Mouse (Mus musculus): ENCODE measurements around the gene Tbl1xr1. TPM values are rescaled to one million over a fixed set of nuclear protein-coding genes. Genes with fewer than 3 reads are reported as not detected.

Tbl1xr1 gene
- polyA plus RNA-seq, 1 experiment from 2014 or later: 26.4 TPM

GRCm38 (mm10) chr3:22185265-22185664 is 108.8 kb downstream of the Tbl1xr1 start:
- Histone ChIP-seq H3K27me3 (ENCODE audit: control insufficient read depth, insufficient read depth, low read length) (no peaks in the 10 kb centered on the region), H3K36me3 (ENCODE audit: control insufficient read depth, insufficient read depth, low read length) (no peaks in the 10 kb centered on the region), H3K9me3 (ENCODE audit: control insufficient read depth, low read length) (no peaks in the 10 kb centered on the region), H3K9ac (ENCODE audit: low read length) (no peak overlapping the region), H3K4me1 (ENCODE audit: control insufficient read depth, insufficient read depth, low read length) (no peaks in the 10 kb centered on the region), H3K4me3 (ENCODE audit: low read depth, low read length) (no peak overlapping the region), H3K4me2 (ENCODE audit: low read depth) (no peak overlapping the region), H3K27ac (ENCODE audit: low read depth, low read length) (no peak overlapping the region)
- no peak for DNase-seq (ENCODE audit: low spot score)
- ATAC-seq (ENCODE audit: insufficient read depth, low FRiP score, low TSS enrichment): no peak
- 90% methylated on average over 4 of the region's 4 CpGs for WGBS

- no peaks in the 10 kb centered on the region for H3K27me3 ChIP-seq (ENCODE audit: control insufficient read depth, insufficient read depth, low read length)
- H3K4me1 ChIP-seq (ENCODE audit: control insufficient read depth, insufficient read depth, low read length): no peaks in the 10 kb centered on the region
- ATAC-seq (ENCODE audit: insufficient read depth, low FRiP score, low TSS enrichment) (no peak; the same call in 1 of the 2 replicates), DNase-seq (ENCODE audit: low spot score) (no peak)
- no peak overlapping the region for H3K4me2 ChIP-seq (ENCODE audit: low read depth)
- no peaks in the 10 kb centered on the region for H3K36me3 ChIP-seq (ENCODE audit: control insufficient read depth, insufficient read depth, low read length)
- no peak overlapping the region for H3K27ac ChIP-seq (ENCODE audit: low read depth, low read length)
- no peak overlapping the region for H3K9ac ChIP-seq (ENCODE audit: low read length)
- H3K9me3 ChIP-seq (ENCODE audit: control insufficient read depth, low read length): no peaks in the 10 kb centered on the region
- H3K4me3 ChIP-seq (ENCODE audit: low read depth, low read length): no peak overlapping the region
Observed at GRCm38 (mm10) chr3:22190498-22190897, 114.0 kb downstream of the Tbl1xr1 start.

- no peaks in the 10 kb centered on the region for H3K4me1 ChIP-seq (ENCODE audit: control insufficient read depth, insufficient read depth, low read length)
- H3K9ac ChIP-seq (ENCODE audit: low read length): no peak overlapping the region
- no peak overlapping the region for H3K4me3 ChIP-seq (ENCODE audit: low read depth, low read length)
- H3K36me3 ChIP-seq (ENCODE audit: control insufficient read depth, insufficient read depth, low read length): no peaks in the 10 kb centered on the region
- ATAC-seq (ENCODE audit: insufficient read depth, low FRiP score, low TSS enrichment) (no peak), DNase-seq (ENCODE audit: low spot score) (no peak)
- H3K27ac ChIP-seq (ENCODE audit: low read depth, low read length): no peak overlapping the region
- no peaks in the 10 kb centered on the region for H3K9me3 ChIP-seq (ENCODE audit: control insufficient read depth, low read length)
- WGBS: 91% methylated on average over 5 of the region's 5 CpGs
- H3K4me2 ChIP-seq (ENCODE audit: low read depth): no peak overlapping the region
- no peaks in the 10 kb centered on the region for H3K27me3 ChIP-seq (ENCODE audit: control insufficient read depth, insufficient read depth, low read length)
Observed at GRCm38 (mm10) chr3:22192931-22193330, 116.5 kb downstream of the Tbl1xr1 start.

GRCm38 (mm10) chr3:22194185-22194856 is 117.9 kb downstream of the Tbl1xr1 start:
- Histone ChIP-seq H3K9me3 (ENCODE audit: control insufficient read depth, low read length) (no peaks in the 10 kb centered on the region), H3K4me3 (ENCODE audit: low read depth, low read length) (no peak overlapping the region), H3K27ac (ENCODE audit: low read depth, low read length) (no peak overlapping the region), H3K36me3 (ENCODE audit: control insufficient read depth, insufficient read depth, low read length) (no peaks in the 10 kb centered on the region), H3K4me2 (ENCODE audit: low read depth) (no peak overlapping the region), H3K4me1 (ENCODE audit: control insufficient read depth, insufficient read depth, low read length) (no peaks in the 10 kb centered on the region), H3K9ac (ENCODE audit: low read length) (no peak overlapping the region), H3K27me3 (ENCODE audit: control insufficient read depth, insufficient read depth, low read length) (no peaks in the 10 kb centered on the region)
- ATAC-seq (ENCODE audit: insufficient read depth, low FRiP score, low TSS enrichment) (no peak), DNase-seq (ENCODE audit: low spot score) (no peak)
- 91% methylated on average over 7 of the region's 7 CpGs for whole genome bisulfite sequencing

- 90% methylated on average over 1 of the region's 1 CpGs for WGBS
- Histone ChIP-seq H3K27ac (ENCODE audit: low read depth, low read length) (no peak overlapping the region), H3K4me2 (ENCODE audit: low read depth) (no peak overlapping the region), H3K4me3 (ENCODE audit: low read depth, low read length) (no peak overlapping the region), H3K27me3 (ENCODE audit: control insufficient read depth, insufficient read depth, low read length) (no peaks in the 10 kb centered on the region), H3K36me3 (ENCODE audit: control insufficient read depth, insufficient read depth, low read length) (peaks cover 3% of the 10 kb centered on the region; the same call in 1 of the 2 replicates), H3K9me3 (ENCODE audit: control insufficient read depth, low read length) (no peaks in the 10 kb centered on the region), H3K4me1 (ENCODE audit: control insufficient read depth, insufficient read depth, low read length) (no peaks in the 10 kb centered on the region), H3K9ac (ENCODE audit: low read length) (no peak overlapping the region)
- ATAC-seq (ENCODE audit: insufficient read depth, low FRiP score, low TSS enrichment): no peak
- DNase-seq (ENCODE audit: low spot score): no peak
Observed at GRCm38 (mm10) chr3:22198802-22199201, 122.3 kb downstream of the Tbl1xr1 start.

- Histone ChIP-seq H3K4me3 (ENCODE audit: low read depth, low read length) (no peak overlapping the region), H3K27ac (ENCODE audit: low read depth, low read length) (no peak overlapping the region), H3K9me3 (ENCODE audit: control insufficient read depth, low read length) (no peaks in the 10 kb centered on the region), H3K9ac (ENCODE audit: low read length) (no peak overlapping the region), H3K27me3 (ENCODE audit: control insufficient read depth, insufficient read depth, low read length) (no peaks in the 10 kb centered on the region), H3K36me3 (ENCODE audit: control insufficient read depth, insufficient read depth, low read length) (peaks cover 4% of the 10 kb centered on the region), H3K4me2 (ENCODE audit: low read depth) (no peak overlapping the region), H3K4me1 (ENCODE audit: control insufficient read depth, insufficient read depth, low read length) (no peaks in the 10 kb centered on the region)
- WGBS: 94% methylated on average over 3 of the region's 3 CpGs
- no peak for DNase-seq (ENCODE audit: low spot score)
- no peak for ATAC-seq (ENCODE audit: insufficient read depth, low FRiP score, low TSS enrichment)
Observed at GRCm38 (mm10) chr3:22204186-22204585, 127.7 kb downstream of the Tbl1xr1 start.

GRCm38 (mm10) chr3:22221557-22221956 is 145.1 kb downstream of the Tbl1xr1 start:
- WGBS: 86% methylated on average over 2 of the region's 2 CpGs
- H3K4me1 ChIP-seq (ENCODE audit: control insufficient read depth, insufficient read depth, low read length): no peaks in the 10 kb centered on the region
- no peak overlapping the region for H3K4me3 ChIP-seq (ENCODE audit: low read depth, low read length)

GRCm38 (mm10) chr3:22222351-22222750 is 145.9 kb downstream of the Tbl1xr1 start:
- Histone ChIP-seq H3K27ac (ENCODE audit: low read depth, low read length) (no peak overlapping the region), H3K27me3 (ENCODE audit: control insufficient read depth, insufficient read depth, low read length) (no peaks in the 10 kb centered on the region), H3K4me2 (ENCODE audit: low read depth) (no peak overlapping the region), H3K4me1 (ENCODE audit: control insufficient read depth, insufficient read depth, low read length) (no peaks in the 10 kb centered on the region), H3K36me3 (ENCODE audit: control insufficient read depth, insufficient read depth, low read length) (no peaks in the 10 kb centered on the region), H3K4me3 (ENCODE audit: low read depth, low read length) (no peak overlapping the region), H3K9ac (ENCODE audit: low read length) (no peak overlapping the region), H3K9me3 (ENCODE audit: control insufficient read depth, low read length) (no peaks in the 10 kb centered on the region)
- WGBS: 58% methylated on average over 12 of the region's 12 CpGs
- DNase-seq (ENCODE audit: low spot score) (no peak), ATAC-seq (ENCODE audit: insufficient read depth, low FRiP score, low TSS enrichment) (no peak)

More at GRCm38 (mm10) chr3:22221557-22221956, 145.1 kb downstream of the Tbl1xr1 start:
- Histone ChIP-seq H3K27me3 (ENCODE audit: control insufficient read depth, insufficient read depth, low read length) (no peaks in the 10 kb centered on the region), H3K9me3 (ENCODE audit: control insufficient read depth, low read length) (no peaks in the 10 kb centered on the region), H3K27ac (ENCODE audit: low read depth, low read length) (no peak overlapping the region), H3K36me3 (ENCODE audit: control insufficient read depth, insufficient read depth, low read length) (no peaks in the 10 kb centered on the region), H3K4me2 (ENCODE audit: low read depth) (no peak overlapping the region), H3K9ac (ENCODE audit: low read length) (no peak overlapping the region)
- DNase-seq (ENCODE audit: low spot score) (no peak), ATAC-seq (ENCODE audit: insufficient read depth, low FRiP score, low TSS enrichment) (no peak)

- no peak overlapping the region for H3K4me2 ChIP-seq (ENCODE audit: low read depth)
- H3K27ac ChIP-seq (ENCODE audit: low read depth, low read length): no peak overlapping the region
- WGBS: 90% methylated on average over 5 of the region's 5 CpGs
- H3K36me3 ChIP-seq (ENCODE audit: control insufficient read depth, insufficient read depth, low read length): no peaks in the 10 kb centered on the region
- no peaks in the 10 kb centered on the region for H3K4me1 ChIP-seq (ENCODE audit: control insufficient read depth, insufficient read depth, low read length)
- no peaks in the 10 kb centered on the region for H3K27me3 ChIP-seq (ENCODE audit: control insufficient read depth, insufficient read depth, low read length)
- no peak for DNase-seq (ENCODE audit: low spot score)
- no peaks in the 10 kb centered on the region for H3K9me3 ChIP-seq (ENCODE audit: control insufficient read depth, low read length)
- H3K4me3 ChIP-seq (ENCODE audit: low read depth, low read length): no peak overlapping the region
- no peak for ATAC-seq (ENCODE audit: insufficient read depth, low FRiP score, low TSS enrichment)
- H3K9ac ChIP-seq (ENCODE audit: low read length): no peak overlapping the region
Observed at GRCm38 (mm10) chr3:22223023-22223422, 146.6 kb downstream of the Tbl1xr1 start.

All from neural tube, embryonic 11.5 days (tissue).